Mouse (Mus musculus) E14TG2a.4 (cell line): ENCODE measurements at regions not wholly inside any gene's neighbourhood (a gene's known extent, or its start where the extent isn't known, plus 50 kb on each side); places are given as distances from the start of the nearest gene placed in this dataset.

Source experiments
- CTCF ChIP-seq: conservative IDR thresholded peaks from 2 replicates; pipeline ENCODE4 v1.5.1; 2014; ENCODE audit warnings: low read length
- NANOG ChIP-seq: IDR thresholded peaks from 2 replicates; pipeline ENCODE4 v1.6.1; 2014; ENCODE audit warnings: borderline replicate concordance, low read length, mixed read lengths
- POU5F1 ChIP-seq: IDR thresholded peaks from 2 replicates; pipeline ENCODE4 v1.6.1; 2014; ENCODE audit warnings: low read length, borderline replicate concordance

DNA sequence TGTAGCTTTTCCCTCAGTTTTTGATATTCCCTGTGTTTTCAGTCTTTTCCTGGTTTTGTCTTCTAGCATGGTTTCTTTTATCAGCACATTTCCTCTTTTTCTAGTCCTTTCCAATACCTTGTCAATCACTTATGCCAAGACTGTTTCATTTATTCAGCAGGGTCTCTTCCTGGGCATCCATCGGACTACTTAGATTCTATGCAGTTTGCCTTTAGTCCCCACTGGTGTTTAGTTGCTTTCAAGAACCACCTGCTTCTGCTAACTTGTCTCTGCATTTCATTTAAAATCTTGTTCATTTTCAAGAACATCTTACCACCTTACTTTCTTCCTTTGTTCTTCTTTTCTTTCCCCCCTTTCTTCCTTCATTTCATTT lies 371.9 kb upstream of the Mef2c start:
- no peak for TF ChIP-seq NANOG
- TF ChIP-seq CTCF = no peak
- no peak for TF ChIP-seq POU5F1
